Mouse (Mus musculus): ENCODE data around the gene Aldh2.
"Not testable (repeated sequence)": the region's sequence is repeated elsewhere in the genome, so short reads cannot be mapped to it uniquely, and the experiment has no call there.

- not testable (repeated sequence) for TF ChIP-seq CTCF (IDR thresholded peaks at IDR 0.05; ENCODE audit: borderline replicate concordance, insufficient read depth, low read depth, low read length); POLR2A (IDR thresholded peaks at IDR 0.05; ENCODE audit: borderline replicate concordance, insufficient read depth, low read length)
Measured at GRCm38 (mm10) chr5:121631106-121631647, 37.6 kb upstream of the Aldh2 start.
